In genomic region chr17:49464884-49465283, GRCm38 (mm10) we compare ENCODE assay signal across 26 mouse cellular contexts. TPM values are rescaled to one million over a fixed set of nuclear protein-coding genes. Genes with fewer than 3 reads are reported as not detected.
DNase-seq lines count a peak whose midpoint lies in the region; ATAC-seq and TF ChIP-seq lines count a peak whose summit lies in the region.
"Had no signal": no experiment of that assay in that cellular context is flagged by ENCODE, and none has a peak within 500 bp of the region (broad histone marks: within the 10 kb centered on the region; RNA-seq: fewer than 3 reads in every experiment).

No protein-coding gene starts in this region.

- H3K4me2 ChIP-seq in liver, embryonic 11.5 days = no peak overlapping the region
- no peak overlapping the region for H3K4me2 ChIP-seq in liver, embryonic 13.5 days
- no peak overlapping the region for H3K4me2 ChIP-seq in liver, embryonic 16.5 days (ENCODE audit: low read depth, low read length)
- no peak overlapping the region for H3K4me2 ChIP-seq in midbrain, embryonic 13.5 days (replicated peaks)
- H3K4me2 ChIP-seq: forebrain, embryonic 12.5 days; forebrain, embryonic 15.5 days; heart, embryonic 13.5 days; hindbrain, embryonic 14.5 days had no signal

- no peaks in the 10 kb centered on the region for H3K27me3 ChIP-seq in liver, embryonic 11.5 days (replicated peaks; ENCODE audit: control insufficient read depth, insufficient read depth, low read length)
- H3K27me3 ChIP-seq in liver, embryonic 13.5 days = no peaks in the 10 kb centered on the region
- no peaks in the 10 kb centered on the region for H3K27me3 ChIP-seq in liver, embryonic 16.5 days (ENCODE audit: control insufficient read depth, insufficient read depth, low read depth, low read length)
- no peaks in the 10 kb centered on the region for H3K27me3 ChIP-seq in midbrain, embryonic 13.5 days
- H3K27me3 ChIP-seq: forebrain, embryonic 12.5 days; forebrain, embryonic 15.5 days; heart, embryonic 13.5 days; Patski had no signal

- TF ChIP-seq CTCF in gastrocnemius, adult 2 months (IDR thresholded peaks at IDR 0.05) = no peak

- no peaks in the 10 kb centered on the region for H3K36me3 ChIP-seq in liver, embryonic 11.5 days (ENCODE audit: control insufficient read depth, insufficient read depth, low read length)
- no peaks in the 10 kb centered on the region for H3K36me3 ChIP-seq in liver, embryonic 13.5 days
- no peaks in the 10 kb centered on the region for H3K36me3 ChIP-seq in liver, embryonic 16.5 days (ENCODE audit: control insufficient read depth, insufficient read depth)
- H3K36me3 ChIP-seq in midbrain, embryonic 13.5 days = no peaks in the 10 kb centered on the region
- H3K36me3 ChIP-seq: forebrain, embryonic 12.5 days; forebrain, embryonic 15.5 days; G1E had no signal

- H3K4me1 ChIP-seq in liver, embryonic 11.5 days (replicated peaks; ENCODE audit: control insufficient read depth, insufficient read depth, low read length) = no peaks in the 10 kb centered on the region
- H3K4me1 ChIP-seq in liver, embryonic 13.5 days (replicated peaks) = peaks cover 14% of the 10 kb centered on the region
- peaks cover 7% of the 10 kb centered on the region for H3K4me1 ChIP-seq in liver, embryonic 16.5 days (ENCODE audit: control insufficient read depth, low read depth, low read length)
- no peaks in the 10 kb centered on the region for H3K4me1 ChIP-seq in midbrain, embryonic 13.5 days (replicated peaks)
- H3K4me1 ChIP-seq: forebrain, embryonic 12.5 days; forebrain, embryonic 15.5 days; heart, embryonic 10.5 days; heart, embryonic 13.5 days had no signal

- H3K27ac ChIP-seq in liver, embryonic 11.5 days (ENCODE audit: low read depth, low read length) = no peak overlapping the region
- H3K27ac ChIP-seq in liver, embryonic 13.5 days = no peak overlapping the region
- H3K27ac ChIP-seq in liver, embryonic 16.5 days (ENCODE audit: low read length) = no peak overlapping the region
- H3K27ac ChIP-seq in gastrocnemius, adult 2 months = no peak overlapping the region
- no peak overlapping the region for H3K27ac ChIP-seq in midbrain, embryonic 13.5 days
- H3K27ac ChIP-seq: forebrain, embryonic 12.5 days; forebrain, embryonic 15.5 days; heart, embryonic 10.5 days; heart, embryonic 13.5 days; hindbrain, embryonic 14.5 days; hindbrain, postnatal 0 days had no signal

- no peak for DNase-seq in liver, embryonic 11.5 days (ENCODE audit: low spot score)
- no peak for DNase-seq in liver
- no peak for DNase-seq in liver, embryonic 13.5 days
- DNase-seq in gastrocnemius, adult 2 months = no peak
- DNase-seq in urinary bladder, postnatal 4 days (ENCODE audit: low spot score in 2 of 2) = no peak
- DNase-seq: adrenal gland, postnatal 10 days; adrenal gland, postnatal 36 days; B cell, adult 2 months; cerebellum, adult 8-10 months; cerebellum, postnatal 10 days; cerebellum, postnatal 36 days; gastrocnemius, postnatal 14 days; heart, adult 18-20 months; heart, postnatal 14 days; heart, postnatal 4 days had no signal

- no peak overlapping the region for H3K9ac ChIP-seq in liver, embryonic 11.5 days (ENCODE audit: low read depth, low read length)
- H3K9ac ChIP-seq in liver, embryonic 13.5 days = no peak overlapping the region
- H3K9ac ChIP-seq in liver, embryonic 16.5 days (ENCODE audit: low read depth, low read length) = no peak overlapping the region
- no peak overlapping the region for H3K9ac ChIP-seq in midbrain, embryonic 13.5 days (replicated peaks)
- H3K9ac ChIP-seq: forebrain, embryonic 12.5 days; forebrain, embryonic 15.5 days; heart, embryonic 13.5 days; hindbrain, embryonic 14.5 days had no signal

- intact Hi-C loops in gastrocnemius, adult 2 months (cut with DNase I) = loop anchor here (5.0 to 10.0 kb wide), 2 partner anchors 97 to 150 kb away; partner anchors contain the start of genes Daam2 and Kif6

- 69% methylated on average over 3 of the region's 3 CpGs for WGBS in liver, embryonic 11.5 days
- WGBS in liver, embryonic 13.5 days (ENCODE audit: insufficient replicate concordance) = 42% methylated on average over 3 of the region's 3 CpGs
- WGBS in liver, embryonic 16.5 days (ENCODE audit: insufficient replicate concordance) = 46% methylated on average over 3 of the region's 3 CpGs
- 80% methylated on average over 3 of the region's 3 CpGs for WGBS in midbrain, embryonic 13.5 days

- H3K4me3 ChIP-seq in liver, embryonic 11.5 days (ENCODE audit: low read depth, low read length) = no peak overlapping the region
- no peak overlapping the region for H3K4me3 ChIP-seq in liver, embryonic 13.5 days (replicated peaks)
- no peak overlapping the region for H3K4me3 ChIP-seq in liver, embryonic 16.5 days (ENCODE audit: low read depth, low read length)
- H3K4me3 ChIP-seq in gastrocnemius, adult 2 months = no peak overlapping the region
- H3K4me3 ChIP-seq in midbrain, embryonic 13.5 days (replicated peaks) = no peak overlapping the region
- H3K4me3 ChIP-seq: forebrain, embryonic 12.5 days; forebrain, embryonic 15.5 days; heart, embryonic 10.5 days; heart, embryonic 13.5 days had no signal

- H3K9me3 ChIP-seq in liver, embryonic 11.5 days (ENCODE audit: control insufficient read depth, low read length) = no peaks in the 10 kb centered on the region
- H3K9me3 ChIP-seq in liver, embryonic 13.5 days (replicated peaks) = no peaks in the 10 kb centered on the region
- no peaks in the 10 kb centered on the region for H3K9me3 ChIP-seq in liver, embryonic 16.5 days (replicated peaks; ENCODE audit: control insufficient read depth, low read length)
- H3K9me3 ChIP-seq in midbrain, embryonic 13.5 days = no peaks in the 10 kb centered on the region
- H3K9me3 ChIP-seq: forebrain, embryonic 12.5 days; forebrain, embryonic 15.5 days; G1E; heart, embryonic 10.5 days; heart, embryonic 13.5 days had no signal

- peak; percentile 53; the same call in 1 of the 2 replicates for ATAC-seq in liver, embryonic 11.5 days (replicated peaks; ENCODE audit: low FRiP score)
- peak; percentile 79 for ATAC-seq in liver, embryonic 13.5 days (ENCODE audit: low read depth)
- peak; percentile 72; the same call in 1 of the 2 replicates for ATAC-seq in liver, embryonic 16.5 days (ENCODE audit: low read depth)
- no peak for ATAC-seq in midbrain, embryonic 13.5 days
- ATAC-seq: forebrain, embryonic 15.5 days; hindbrain, postnatal 0 days; inflammation-experienced regulatory T-cells, adult 6 months; Patski had no signal

RNA-seq across cellular contexts. Expression of gene Mocs1, which starts 36.7 kb away (rescaled TPM):
- polyA plus RNA-seq in liver, embryonic 11.5 days (2014; fragmentation: Nextera tagmentation; extraction: Ambion mirVana) = 15.8 and 16.2 TPM in 2 replicates
- 6.1 and 8.5 TPM in 2 replicates for polyA plus RNA-seq in liver, embryonic 13.5 days (2015; fragmentation: Nextera tagmentation; extraction: Ambion mirVana)
- polyA plus RNA-seq in liver, embryonic 16.5 days (2015; fragmentation: Nextera tagmentation; extraction: Ambion mirVana) = 10.7 and 13.1 TPM in 2 replicates
- total RNA-seq in gastrocnemius, adult 2 months (2021) = 10 to 100 TPM; 18.5 to 19.4 TPM
- polyA plus RNA-seq in midbrain, embryonic 13.5 days (2015; fragmentation: Nextera tagmentation; extraction: Ambion mirVana) = 3.3 and 3.5 TPM in 2 replicates
